Mouse (Mus musculus): ENCODE results near the gene Sstr3. TPM values are rescaled to one million over a fixed set of nuclear protein-coding genes. Genes with fewer than 3 reads are reported as not detected.

The Sstr3 gene
- total and polyA plus RNA-seq, 2 experiments from 2014 or later = 0.04 to 0.12 TPM

- 61% methylated on average over 11 of the region's 11 CpGs for WGBS
- H3K27me3 ChIP-seq (ENCODE audit: control insufficient read depth, insufficient read depth, low read length) = no peaks in the 10 kb centered on the region; the same call in 1 of the 2 replicates
- no peak overlapping the region for H3K4me3 ChIP-seq (ENCODE audit: low read depth, low read length)
- TF ChIP-seq EP300 (IDR thresholded peaks at IDR 0.05; ENCODE audit: low read depth) (no peak), CTCF (IDR thresholded peaks at IDR 0.05; ENCODE audit: low read depth) (no peak)
- no peak overlapping the region; the same call in 1 of the 2 replicates for H3K27ac ChIP-seq (ENCODE audit: low read depth)
- ATAC-seq (ENCODE audit: insufficient read depth, low read depth) (no peak), DNase-seq (ENCODE audit: low spot score) (no peak)
- no peaks in the 10 kb centered on the region for H3K36me3 ChIP-seq (replicated peaks; ENCODE audit: control insufficient read depth, insufficient read depth, low read length)
- no peaks in the 10 kb centered on the region for H3K4me1 ChIP-seq (ENCODE audit: control insufficient read depth, insufficient read depth)
- no peak overlapping the region for H3K4me2 ChIP-seq (ENCODE audit: low read depth, low read length)
- no peaks in the 10 kb centered on the region for H3K9me3 ChIP-seq (replicated peaks; ENCODE audit: control insufficient read depth, low read length)
- no peak overlapping the region for H3K9ac ChIP-seq (replicated peaks; ENCODE audit: low read depth, low read length)
Observed at GRCm38 (mm10) chr15:78559141-78559979, 14.9 kb upstream of the Sstr3 start.

GRCm38 (mm10) chr15:78557693-78558535 lies 13.4 kb upstream of the Sstr3 start:
- ATAC-seq (ENCODE audit: insufficient read depth, low read depth) (no peak), DNase-seq (ENCODE audit: low spot score) (no peak)
- no peak overlapping the region for H3K27ac ChIP-seq (ENCODE audit: low read depth)
- no peak overlapping the region for H3K4me2 ChIP-seq (ENCODE audit: low read depth, low read length)
- H3K4me3 ChIP-seq (ENCODE audit: low read depth, low read length) = no peak overlapping the region
- H3K9ac ChIP-seq (replicated peaks; ENCODE audit: low read depth, low read length) = no peak overlapping the region
- no peaks in the 10 kb centered on the region for H3K36me3 ChIP-seq (replicated peaks; ENCODE audit: control insufficient read depth, insufficient read depth, low read length)
- peaks cover 3% of the 10 kb centered on the region; the same call in 1 of the 2 replicates for H3K9me3 ChIP-seq (replicated peaks; ENCODE audit: control insufficient read depth, low read length)
- TF ChIP-seq CTCF (IDR thresholded peaks at IDR 0.05; ENCODE audit: low read depth) (no peak), EP300 (IDR thresholded peaks at IDR 0.05; ENCODE audit: low read depth) (no peak)
- WGBS = 57% methylated on average over 10 of the region's 10 CpGs
- H3K4me1 ChIP-seq (ENCODE audit: control insufficient read depth, insufficient read depth) = no peaks in the 10 kb centered on the region
- H3K27me3 ChIP-seq (ENCODE audit: control insufficient read depth, insufficient read depth, low read length) = no peaks in the 10 kb centered on the region; the same call in 1 of the 2 replicates

GRCm38 (mm10) chr15:78554545-78555313 lies 10.2 kb upstream of the Sstr3 start:
- Histone ChIP-seq H3K4me2 (ENCODE audit: low read depth, low read length) (peak overlapping the region; percentile 10; the same call in 1 of the 2 replicates), H3K36me3 (replicated peaks; ENCODE audit: control insufficient read depth, insufficient read depth, low read length) (no peaks in the 10 kb centered on the region), H3K27ac (ENCODE audit: low read depth) (no peak overlapping the region), H3K27me3 (ENCODE audit: control insufficient read depth, insufficient read depth, low read length) (no peaks in the 10 kb centered on the region; the same call in 1 of the 2 replicates), H3K4me3 (ENCODE audit: low read depth, low read length) (peak overlapping the region; percentile 22), H3K4me1 (ENCODE audit: control insufficient read depth, insufficient read depth) (no peaks in the 10 kb centered on the region), H3K9ac (replicated peaks; ENCODE audit: low read depth, low read length) (no peak overlapping the region), H3K9me3 (replicated peaks; ENCODE audit: control insufficient read depth, low read length) (peaks cover 6% of the 10 kb centered on the region)
- WGBS = 58% methylated on average over 25 of the region's 25 CpGs
- DNase-seq (ENCODE audit: low spot score) (no peak), ATAC-seq (ENCODE audit: insufficient read depth, low read depth) (no peak)
- TF ChIP-seq CTCF (IDR thresholded peaks at IDR 0.05; ENCODE audit: low read depth) (no peak; the same call in 1 of the 2 replicates), EP300 (IDR thresholded peaks at IDR 0.05; ENCODE audit: low read depth) (no peak)

GRCm38 (mm10) chr15:78549189-78549734 lies 4.8 kb upstream of the Sstr3 start:
- H3K4me2 ChIP-seq (ENCODE audit: low read depth, low read length) = no peak overlapping the region
- no peaks in the 10 kb centered on the region for H3K4me1 ChIP-seq (ENCODE audit: control insufficient read depth, insufficient read depth)
- peaks cover 12% of the 10 kb centered on the region for H3K27me3 ChIP-seq (ENCODE audit: control insufficient read depth, insufficient read depth, low read length)
- H3K4me3 ChIP-seq (ENCODE audit: low read depth, low read length) = no peak overlapping the region
- 69% methylated on average over 4 of the region's 4 CpGs for WGBS
- no peak overlapping the region for H3K9ac ChIP-seq (replicated peaks; ENCODE audit: low read depth, low read length)
- no peaks in the 10 kb centered on the region for H3K36me3 ChIP-seq (replicated peaks; ENCODE audit: control insufficient read depth, insufficient read depth, low read length)
- H3K9me3 ChIP-seq (replicated peaks; ENCODE audit: control insufficient read depth, low read length) = peaks cover 6% of the 10 kb centered on the region
- DNase-seq (ENCODE audit: low spot score) (no peak), ATAC-seq (ENCODE audit: insufficient read depth, low read depth) (no peak)
- TF ChIP-seq EP300 (IDR thresholded peaks at IDR 0.05; ENCODE audit: low read depth) (no peak), CTCF (IDR thresholded peaks at IDR 0.05; ENCODE audit: low read depth) (no peak)
- H3K27ac ChIP-seq (ENCODE audit: low read depth) = no peak overlapping the region

- Histone ChIP-seq H3K27me3 (ENCODE audit: control insufficient read depth, insufficient read depth, low read length) (peaks cover 16% of the 10 kb centered on the region), H3K27ac (ENCODE audit: low read depth) (no peak overlapping the region), H3K36me3 (replicated peaks; ENCODE audit: control insufficient read depth, insufficient read depth, low read length) (no peaks in the 10 kb centered on the region), H3K9ac (replicated peaks; ENCODE audit: low read depth, low read length) (no peak overlapping the region), H3K4me1 (ENCODE audit: control insufficient read depth, insufficient read depth) (no peaks in the 10 kb centered on the region), H3K9me3 (replicated peaks; ENCODE audit: control insufficient read depth, low read length) (peaks cover 6% of the 10 kb centered on the region), H3K4me2 (ENCODE audit: low read depth, low read length) (no peak overlapping the region), H3K4me3 (ENCODE audit: low read depth, low read length) (no peak overlapping the region)
- WGBS = 74% methylated on average over 8 of the region's 8 CpGs
- no peak for DNase-seq (ENCODE audit: low spot score)
- ATAC-seq (ENCODE audit: insufficient read depth, low read depth) = no peak
- TF ChIP-seq EP300 (IDR thresholded peaks at IDR 0.05; ENCODE audit: low read depth) = no peak
- no peak for TF ChIP-seq CTCF (IDR thresholded peaks at IDR 0.05; ENCODE audit: low read depth)
Observed at GRCm38 (mm10) chr15:78548711-78549110, 4.2 kb upstream of the Sstr3 start.
